Mouse (Mus musculus): ENCODE results near the gene Doc2b. TPM values are rescaled to one million over a fixed set of nuclear protein-coding genes. Genes with fewer than 3 reads are reported as not detected.

Gene Doc2b
- total and polyA plus RNA-seq, 3 experiments, result not detected

GRCm38 (mm10) chr11:75811900-75812299 lies 16.1 kb upstream of the Doc2b start:
- H3K27me3 ChIP-seq (ENCODE audit: insufficient read depth, low read length), result peaks cover 28% of the 10 kb centered on the region
- no peaks in the 10 kb centered on the region for H3K9me3 ChIP-seq (replicated peaks)
- TF ChIP-seq CTCF (IDR thresholded peaks at IDR 0.05; ENCODE audit: low read depth, low read length) (no peak), TAL1 (conservative IDR thresholded peaks at IDR 0.05; ENCODE audit: low read depth, low read length) (no peak), GATA1 (IDR thresholded peaks at IDR 0.05; ENCODE audit: borderline replicate concordance, low read length) (no peak), GATA2 (IDR thresholded peaks at IDR 0.05; ENCODE audit: borderline replicate concordance, low read depth, low read length) (no peak), POLR2AphosphoS5 (IDR thresholded peaks at IDR 0.05; ENCODE audit: insufficient replicate concordance, low read depth, low read length) (no peak)
- DNase-seq (ENCODE audit: low spot score) (no peak), ATAC-seq (ENCODE audit: extremely low read depth, insufficient number of reproducible peaks, low FRiP score, poor library complexity, severe bottlenecking) (no peak)
- H3K4me1 ChIP-seq (ENCODE audit: insufficient read depth, low read depth, low read length), result no peaks in the 10 kb centered on the region
- no peaks in the 10 kb centered on the region for H3K36me3 ChIP-seq (replicated peaks)
- H3K4me3 ChIP-seq (ENCODE audit: low read depth, low read length), result no peak overlapping the region

DNA sequence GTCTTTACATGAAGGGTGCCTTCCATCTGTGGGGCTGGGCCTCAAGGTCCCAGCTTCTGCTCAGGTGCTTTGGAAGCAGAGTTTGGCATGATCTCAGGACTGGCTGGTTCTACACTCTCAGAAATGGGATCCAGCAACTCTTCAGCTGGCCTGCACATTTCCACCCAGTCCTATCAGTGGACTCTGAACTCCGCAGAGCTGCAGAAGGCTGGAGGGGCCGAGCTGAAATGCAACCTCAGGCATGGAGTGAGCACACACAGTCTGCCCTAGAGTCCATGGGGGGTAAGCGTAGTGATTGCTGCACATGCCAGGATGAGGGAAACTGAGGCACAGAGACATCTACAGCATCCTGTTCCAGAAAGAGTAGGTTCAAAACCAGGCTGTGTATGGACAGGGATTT lies 14.7 kb upstream of the Doc2b start:
- no peak for ATAC-seq (ENCODE audit: extremely low read depth, insufficient number of reproducible peaks, low FRiP score, poor library complexity, severe bottlenecking)
- peaks cover 37% of the 10 kb centered on the region for H3K27me3 ChIP-seq (ENCODE audit: insufficient read depth, low read length)
- H3K4me3 ChIP-seq (ENCODE audit: low read depth, low read length), result no peak overlapping the region
- TF ChIP-seq POLR2AphosphoS5 (IDR thresholded peaks at IDR 0.05; ENCODE audit: insufficient replicate concordance, low read depth, low read length) (no peak), GATA2 (IDR thresholded peaks at IDR 0.05; ENCODE audit: borderline replicate concordance, low read depth, low read length) (no peak), GATA1 (IDR thresholded peaks at IDR 0.05; ENCODE audit: borderline replicate concordance, low read length) (no peak), TAL1 (conservative IDR thresholded peaks at IDR 0.05; ENCODE audit: low read depth, low read length) (no peak), CTCF (IDR thresholded peaks at IDR 0.05; ENCODE audit: low read depth, low read length) (no peak)
- no peaks in the 10 kb centered on the region for H3K9me3 ChIP-seq (replicated peaks)
- DNase-seq (ENCODE audit: low spot score), result no peak
- no peaks in the 10 kb centered on the region for H3K36me3 ChIP-seq (replicated peaks)
- no peaks in the 10 kb centered on the region for H3K4me1 ChIP-seq (ENCODE audit: insufficient read depth, low read depth, low read length)

- Histone ChIP-seq H3K27me3 (ENCODE audit: insufficient read depth, low read length) (peaks cover 29% of the 10 kb centered on the region), H3K4me1 (ENCODE audit: insufficient read depth, low read depth, low read length) (no peaks in the 10 kb centered on the region), H3K36me3 (replicated peaks) (no peaks in the 10 kb centered on the region), H3K4me3 (ENCODE audit: low read depth, low read length) (no peak overlapping the region), H3K9me3 (replicated peaks) (no peaks in the 10 kb centered on the region)
- DNase-seq (ENCODE audit: low spot score), result no peak
- TF ChIP-seq GATA2 (IDR thresholded peaks at IDR 0.05; ENCODE audit: borderline replicate concordance, low read depth, low read length), result no peak
- no peak for TF ChIP-seq POLR2AphosphoS5 (IDR thresholded peaks at IDR 0.05; ENCODE audit: insufficient replicate concordance, low read depth, low read length)
- TF ChIP-seq CTCF (IDR thresholded peaks at IDR 0.05; ENCODE audit: low read depth, low read length), result no peak
- no peak for TF ChIP-seq GATA1 (IDR thresholded peaks at IDR 0.05; ENCODE audit: borderline replicate concordance, low read length)
- TF ChIP-seq TAL1 (conservative IDR thresholded peaks at IDR 0.05; ENCODE audit: low read depth, low read length), result no peak
- ATAC-seq (ENCODE audit: extremely low read depth, insufficient number of reproducible peaks, low FRiP score, poor library complexity, severe bottlenecking), result no peak
Observed at GRCm38 (mm10) chr11:75807486-75807885, 11.6 kb upstream of the Doc2b start.

GRCm38 (mm10) chr11:75801771-75802550 lies 6.1 kb upstream of the Doc2b start:
- H3K4me1 ChIP-seq (ENCODE audit: insufficient read depth, low read depth, low read length), result no peaks in the 10 kb centered on the region
- ATAC-seq (ENCODE audit: extremely low read depth, insufficient number of reproducible peaks, low FRiP score, poor library complexity, severe bottlenecking) (no peak), DNase-seq (ENCODE audit: low spot score) (no peak)
- no peaks in the 10 kb centered on the region for H3K36me3 ChIP-seq (replicated peaks)
- no peaks in the 10 kb centered on the region for H3K9me3 ChIP-seq (replicated peaks)
- no peak overlapping the region for H3K4me3 ChIP-seq (ENCODE audit: low read depth, low read length)
- TF ChIP-seq POLR2AphosphoS5 (IDR thresholded peaks at IDR 0.05; ENCODE audit: insufficient replicate concordance, low read depth, low read length), result no peak
- H3K27me3 ChIP-seq (ENCODE audit: insufficient read depth, low read length), result peaks cover 10% of the 10 kb centered on the region

GRCm38 (mm10) chr11:75801369-75801768 lies 5.5 kb upstream of the Doc2b start:
- ATAC-seq (ENCODE audit: extremely low read depth, insufficient number of reproducible peaks, low FRiP score, poor library complexity, severe bottlenecking), result no peak
- H3K4me1 ChIP-seq (ENCODE audit: insufficient read depth, low read depth, low read length), result no peaks in the 10 kb centered on the region
- H3K36me3 ChIP-seq (replicated peaks), result no peaks in the 10 kb centered on the region
- H3K4me3 ChIP-seq (ENCODE audit: low read depth, low read length), result no peak overlapping the region
- TF ChIP-seq GATA1 (IDR thresholded peaks at IDR 0.05; ENCODE audit: borderline replicate concordance, low read length), result no peak
- no peak for TF ChIP-seq CTCF (IDR thresholded peaks at IDR 0.05; ENCODE audit: low read depth, low read length)
- TF ChIP-seq POLR2AphosphoS5 (IDR thresholded peaks at IDR 0.05; ENCODE audit: insufficient replicate concordance, low read depth, low read length), result no peak
- no peak for TF ChIP-seq TAL1 (conservative IDR thresholded peaks at IDR 0.05; ENCODE audit: low read depth, low read length)
- TF ChIP-seq GATA2 (IDR thresholded peaks at IDR 0.05; ENCODE audit: borderline replicate concordance, low read depth, low read length), result no peak
- no peak for DNase-seq (ENCODE audit: low spot score)
- peaks cover 4% of the 10 kb centered on the region for H3K27me3 ChIP-seq (ENCODE audit: insufficient read depth, low read length)
- no peaks in the 10 kb centered on the region for H3K9me3 ChIP-seq (replicated peaks)

- no peak for ATAC-seq (ENCODE audit: extremely low read depth, insufficient number of reproducible peaks, low FRiP score, poor library complexity, severe bottlenecking)
- H3K4me3 ChIP-seq (ENCODE audit: low read depth, low read length), result no peak overlapping the region
- no peaks in the 10 kb centered on the region; the same call in 1 of the 2 replicates for H3K27me3 ChIP-seq (ENCODE audit: insufficient read depth, low read length)
- no peak for TF ChIP-seq POLR2AphosphoS5 (IDR thresholded peaks at IDR 0.05; ENCODE audit: insufficient replicate concordance, low read depth, low read length)
- no peak for TF ChIP-seq GATA2 (IDR thresholded peaks at IDR 0.05; ENCODE audit: borderline replicate concordance, low read depth, low read length)
- H3K4me1 ChIP-seq (ENCODE audit: insufficient read depth, low read depth, low read length), result no peaks in the 10 kb centered on the region
- peaks cover 10% of the 10 kb centered on the region for H3K9me3 ChIP-seq (replicated peaks)
- no peak for DNase-seq (ENCODE audit: low spot score)
- no peaks in the 10 kb centered on the region for H3K36me3 ChIP-seq (replicated peaks)
Observed at GRCm38 (mm10) chr11:75796536-75797246, 842 bp upstream of the Doc2b start.

Measured in G1E (cell line).